Mouse (Mus musculus): ENCODE data around the gene Tex22.

Tex22 gene

DNA sequence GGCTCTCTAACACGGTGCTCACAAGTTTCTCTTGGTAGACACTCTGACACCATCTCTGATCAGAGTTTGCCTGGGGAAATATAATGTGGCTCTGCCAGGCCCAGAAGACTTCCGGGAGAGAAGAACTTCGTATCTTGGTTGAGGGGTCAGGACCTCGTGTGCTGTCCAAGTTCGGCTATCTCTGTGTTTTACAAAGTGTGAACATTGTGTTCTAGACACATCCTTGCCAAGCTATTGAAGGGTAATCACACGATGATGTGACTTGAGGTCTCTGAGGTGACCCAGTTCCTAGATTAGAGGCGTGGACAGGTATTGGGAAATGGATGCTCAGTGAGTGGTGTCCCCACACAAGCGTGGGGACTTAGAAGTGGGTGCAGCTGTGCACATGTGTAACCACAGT is 18.2 kb upstream of the Tex22 start:
- DNase-seq (ENCODE audit: low read depth, low spot score) = no peak

DNA sequence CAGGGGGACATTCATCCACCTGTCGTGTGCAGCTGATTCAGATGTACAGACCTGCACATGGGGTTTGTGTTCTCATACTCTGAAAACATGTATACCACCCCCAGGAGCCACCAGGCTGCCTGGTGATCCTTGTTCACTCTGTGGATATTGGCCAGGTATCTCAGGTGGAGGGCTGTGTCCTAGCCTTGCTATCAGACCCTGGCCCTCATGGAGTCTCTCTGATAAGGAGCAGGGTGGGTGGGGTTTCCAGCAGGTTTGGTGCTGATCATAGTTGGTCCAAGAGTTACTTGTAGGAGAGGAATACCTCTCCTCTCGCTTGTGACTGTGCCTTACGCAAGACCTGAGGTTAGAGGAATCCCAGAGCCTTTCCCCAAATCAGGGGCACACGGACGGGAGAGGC is 14.1 kb upstream of the Tex22 start:
- DNase-seq (ENCODE audit: low read depth, low spot score) = no peak

DNA sequence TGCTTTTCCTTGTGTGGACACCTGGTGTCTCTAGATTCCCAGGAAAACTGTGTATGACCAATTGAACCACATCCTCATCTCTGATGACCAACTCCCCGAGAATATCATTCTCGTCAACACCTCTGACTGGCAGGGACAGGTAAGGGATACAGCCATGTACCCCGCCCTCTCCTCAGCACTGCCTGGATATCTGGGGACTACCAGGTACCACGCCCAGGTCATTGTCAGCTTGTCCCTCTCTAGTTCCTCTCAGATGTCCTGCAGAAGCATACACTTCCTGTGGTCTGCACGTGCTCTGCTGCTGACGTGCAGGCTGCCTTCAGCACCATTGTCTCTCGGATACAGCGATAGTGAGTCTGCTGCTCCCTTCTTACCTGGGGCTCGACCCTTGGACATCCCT is 12.7 kb upstream of the Tex22 start:
- no peak for DNase-seq (ENCODE audit: low read depth, low spot score)

DNA sequence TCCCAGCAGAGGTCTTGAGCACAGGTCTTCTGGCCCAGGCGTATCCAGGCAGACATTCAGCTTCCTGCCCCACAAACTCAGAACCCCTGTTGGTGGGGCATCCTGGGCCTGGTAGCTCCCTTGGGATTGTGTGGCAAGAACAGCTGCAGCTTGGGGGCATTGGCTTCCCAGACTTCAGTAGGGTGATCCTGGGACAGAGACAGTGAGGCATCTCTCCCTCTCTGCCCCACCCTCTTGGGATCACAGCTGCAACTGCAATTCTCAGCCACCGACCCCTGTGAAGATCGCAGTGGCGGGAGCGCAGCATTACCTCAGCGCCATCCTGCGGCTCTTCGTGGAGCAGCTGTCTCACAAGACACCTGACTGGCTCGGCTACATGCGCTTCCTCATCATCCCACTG is 12.1 kb upstream of the Tex22 start:
- no peak for DNase-seq (ENCODE audit: low read depth, low spot score)

DNA sequence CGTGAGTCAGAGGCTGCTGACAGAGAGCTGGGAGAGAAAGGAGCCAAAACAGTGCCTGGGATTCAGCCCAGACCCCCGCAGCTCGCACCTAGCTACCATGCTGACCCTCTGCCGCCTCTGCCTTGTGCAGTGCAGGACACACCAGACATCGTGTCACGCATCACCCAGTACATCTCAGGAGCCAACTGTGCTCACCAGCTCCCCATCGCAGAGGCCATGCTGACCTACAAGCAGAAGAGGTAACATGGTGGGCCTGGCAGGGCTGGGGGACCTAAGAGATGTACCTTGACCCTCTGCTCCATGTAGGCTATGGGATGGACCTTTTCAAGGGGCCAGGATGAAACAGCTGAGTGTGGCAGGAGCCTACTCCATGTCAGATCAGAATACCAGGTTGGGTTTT is 10.6 kb upstream of the Tex22 start:
- DNase-seq (ENCODE audit: low read depth, low spot score) = no peak

DNA sequence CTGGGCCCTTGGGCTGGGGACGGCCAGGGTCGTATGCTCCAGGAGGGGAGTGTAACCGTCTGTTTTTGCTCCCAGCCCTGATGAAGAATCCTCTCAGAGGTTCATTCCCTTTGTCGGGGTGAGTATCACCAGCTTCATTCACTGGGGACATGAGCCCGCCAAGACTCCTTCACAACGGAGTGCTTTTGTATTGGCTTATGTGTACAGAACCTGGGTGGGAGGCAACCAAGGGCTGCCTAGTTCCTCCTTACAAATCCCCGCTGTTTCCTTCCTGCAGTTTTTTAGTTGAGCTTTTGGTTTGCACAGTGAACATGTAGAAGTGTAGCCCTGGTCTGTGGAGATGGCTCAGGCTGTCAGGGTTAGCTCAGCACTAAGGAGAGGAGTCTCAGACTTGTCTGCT is 6.3 kb upstream of the Tex22 start:
- DNase-seq (ENCODE audit: low read depth, low spot score) = no peak

DNA sequence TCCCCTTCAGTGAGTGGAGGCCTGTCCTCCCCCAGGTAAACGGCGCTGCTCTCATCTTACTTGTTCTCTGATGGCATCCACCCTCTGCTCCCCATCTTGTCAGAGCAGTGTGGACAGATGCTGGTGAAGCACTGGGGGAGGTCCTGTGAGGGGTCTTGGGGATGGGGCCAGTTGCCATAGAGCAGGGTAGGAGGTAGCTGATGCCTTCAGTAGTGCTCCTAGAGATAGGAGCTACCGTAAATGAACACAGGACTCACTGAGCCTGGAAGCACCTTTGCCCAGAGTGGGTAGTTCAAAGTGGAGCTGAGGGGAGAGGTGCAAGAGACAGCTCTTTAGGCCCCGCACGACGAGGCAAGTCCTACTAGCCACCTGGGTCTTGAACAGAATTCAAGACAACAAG is 4.9 kb upstream of the Tex22 start:
- DNase-seq (ENCODE audit: low read depth, low spot score) = no peak

DNA sequence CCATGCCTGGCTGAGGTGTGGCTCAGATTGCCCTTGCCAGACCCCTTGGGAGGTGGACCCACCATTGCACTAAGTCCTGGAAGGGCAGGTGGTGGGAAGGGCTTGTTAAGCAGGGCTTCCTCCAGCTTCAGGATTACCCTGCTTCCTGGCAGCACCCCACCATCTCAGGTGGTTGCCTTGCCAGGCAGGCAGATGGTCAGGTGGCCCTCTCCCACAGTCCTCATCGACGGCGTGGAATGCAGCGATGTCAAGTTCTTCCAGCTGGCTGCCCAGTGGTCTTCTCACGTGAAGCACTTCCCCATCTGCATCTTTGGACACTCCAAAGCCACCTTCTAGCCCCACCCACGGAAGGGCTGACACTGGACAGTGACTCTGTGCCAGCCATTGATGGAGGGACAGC is 3.0 kb upstream of the Tex22 start:
- no peak for DNase-seq (ENCODE audit: low read depth, low spot score)

DNA sequence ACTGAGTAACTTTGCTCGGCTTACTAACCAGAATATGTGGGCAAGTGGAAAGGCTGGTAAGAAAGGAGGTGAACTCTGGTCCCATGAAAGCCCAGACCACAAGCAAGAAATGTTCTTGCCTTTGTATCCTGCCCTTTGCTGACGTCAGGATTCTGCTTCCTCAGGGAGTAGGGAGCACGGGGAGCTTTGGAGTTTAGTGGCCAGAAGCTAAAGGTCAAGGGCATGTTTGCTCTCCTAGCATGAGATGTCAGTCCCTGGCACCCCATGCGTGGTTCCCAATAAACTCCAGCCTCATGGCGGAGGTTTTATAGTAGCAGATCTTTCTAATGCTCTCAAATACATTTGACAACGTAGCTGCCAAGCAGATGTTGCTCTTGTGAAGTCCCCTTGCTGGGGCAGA is 2.5 kb upstream of the Tex22 start:
- DNase-seq (ENCODE audit: low read depth, low spot score) = no peak

DNA sequence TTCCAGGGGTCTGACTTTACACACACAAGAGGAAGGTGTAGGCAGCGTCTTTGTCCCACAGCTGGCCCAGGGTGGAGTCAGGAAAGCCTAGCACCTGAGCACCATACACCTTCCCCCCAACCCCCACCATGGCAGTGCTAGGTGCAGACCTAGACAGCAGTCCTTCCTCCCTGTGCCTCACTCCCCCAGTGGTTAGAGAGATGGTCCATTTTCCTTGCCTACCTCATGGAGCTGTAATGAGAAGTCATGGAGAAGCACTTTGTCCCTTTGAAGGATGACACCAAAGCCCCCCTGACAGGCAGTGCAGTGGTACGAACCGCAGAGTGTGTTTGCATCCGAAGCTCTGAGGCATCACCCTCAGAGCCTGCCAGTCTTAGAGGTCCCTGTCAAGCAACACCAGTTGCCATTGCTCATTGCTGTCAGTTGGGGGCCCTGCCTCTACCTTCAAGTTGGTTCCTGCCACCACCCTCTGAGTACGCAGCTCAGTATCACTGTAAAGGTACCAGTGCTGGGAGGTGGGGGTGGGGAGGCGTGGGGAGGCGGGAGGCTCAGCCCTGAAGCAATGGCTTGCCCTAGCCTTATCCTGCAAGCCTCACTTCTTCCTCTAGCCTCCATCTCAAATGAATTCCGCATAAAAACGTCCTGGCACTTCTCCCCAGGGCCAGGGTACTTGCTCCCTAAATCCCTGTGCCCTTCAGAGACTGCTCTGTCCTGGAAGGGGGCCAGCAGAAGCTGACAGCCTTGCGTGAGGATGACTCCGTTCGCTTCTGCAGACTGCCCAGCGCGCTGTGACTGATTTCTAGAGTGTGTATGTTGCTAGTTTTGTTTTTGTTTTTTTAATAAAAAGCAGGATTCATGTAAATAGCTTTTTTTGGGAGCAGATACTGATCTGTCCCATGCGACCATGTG is 628 bp upstream of the Tex22 start:
- DNase-seq (ENCODE audit: low read depth, low spot score) = peak; percentile 39

DNA sequence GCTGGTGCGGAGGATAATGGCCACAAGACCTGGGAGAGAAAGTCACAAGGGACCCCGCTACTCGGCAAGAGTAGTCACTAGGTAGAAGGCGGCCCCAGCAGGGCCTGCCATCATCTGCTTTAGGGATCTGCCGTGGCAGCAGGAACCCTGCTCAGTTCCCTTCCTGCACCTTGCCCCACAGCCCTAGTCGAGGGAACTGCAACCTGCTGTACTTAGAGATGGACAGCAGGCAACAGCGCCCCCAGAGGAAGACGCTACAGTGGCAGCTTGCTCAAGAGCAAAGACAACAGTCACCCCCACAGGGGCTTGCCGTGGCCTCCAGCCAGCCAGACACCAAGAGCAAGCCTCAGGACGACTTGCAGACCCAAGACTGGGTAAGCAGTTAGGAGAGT is 757 bp downstream of the Tex22 start:
- peak; percentile 83 for DNase-seq (ENCODE audit: low read depth, low spot score)

DNA sequence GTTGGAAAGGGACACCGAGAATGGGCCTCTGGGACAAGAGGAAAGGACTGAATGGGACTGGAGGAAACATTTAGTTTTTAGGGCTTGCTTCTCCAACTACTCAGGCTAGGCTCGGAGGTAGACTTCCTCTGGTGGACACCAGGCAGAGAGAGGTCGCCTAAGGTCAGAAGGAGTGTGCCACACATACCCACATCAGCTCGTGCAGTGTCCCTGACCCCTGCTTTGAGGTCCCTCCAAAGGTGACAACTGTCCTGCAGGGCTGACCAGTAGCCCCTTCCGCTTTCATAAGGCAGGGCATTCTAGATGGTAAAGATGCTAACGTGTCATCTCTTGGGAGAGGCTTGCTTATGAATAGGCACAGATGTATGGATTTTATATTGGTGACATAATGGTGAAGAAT is 1.2 kb downstream of the Tex22 start:
- no peak for DNase-seq (ENCODE audit: low read depth, low spot score)

DNA sequence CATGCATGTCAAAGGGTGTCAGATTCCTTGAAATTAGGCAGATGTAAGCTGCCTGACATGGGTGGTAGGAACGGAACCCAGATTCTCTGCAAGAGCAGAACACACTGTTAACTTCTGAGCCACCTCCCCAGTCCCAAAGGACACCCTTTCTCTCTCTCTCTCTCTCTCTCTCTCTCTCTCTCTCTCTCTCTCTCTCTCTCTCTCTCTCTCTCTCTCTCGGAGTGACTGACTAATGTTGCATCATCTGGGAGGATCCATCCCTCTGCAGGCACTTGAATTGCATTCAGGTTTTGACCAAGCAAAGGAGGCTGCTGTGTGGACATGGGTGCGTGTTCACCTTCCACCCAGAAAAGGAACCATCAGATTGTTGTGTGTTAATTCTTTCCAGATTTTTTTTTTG is 13.0 kb downstream of the Tex22 start:
- DNase-seq (ENCODE audit: low read depth, low spot score) = no peak

DNA sequence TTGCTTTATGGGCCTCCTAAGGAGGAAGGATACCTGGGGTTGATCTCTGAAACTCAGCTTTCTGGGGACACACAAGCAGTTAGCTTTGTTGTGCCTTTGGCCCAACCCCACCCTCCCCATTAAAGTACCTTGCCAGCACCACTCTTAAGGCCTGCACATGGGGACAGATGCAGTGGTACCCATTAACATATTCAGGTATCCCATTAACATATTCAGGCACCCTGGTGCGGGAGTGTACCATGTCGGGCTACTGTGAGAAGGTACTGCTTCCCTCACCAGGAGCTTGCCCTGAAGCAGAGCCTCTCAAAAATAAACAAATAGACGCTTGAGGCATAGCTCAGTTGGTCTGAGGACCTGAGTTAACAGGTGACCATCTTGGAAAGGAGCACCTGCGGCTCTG is 13.7 kb downstream of the Tex22 start:
- no peak for DNase-seq (ENCODE audit: low read depth, low spot score)

DNA sequence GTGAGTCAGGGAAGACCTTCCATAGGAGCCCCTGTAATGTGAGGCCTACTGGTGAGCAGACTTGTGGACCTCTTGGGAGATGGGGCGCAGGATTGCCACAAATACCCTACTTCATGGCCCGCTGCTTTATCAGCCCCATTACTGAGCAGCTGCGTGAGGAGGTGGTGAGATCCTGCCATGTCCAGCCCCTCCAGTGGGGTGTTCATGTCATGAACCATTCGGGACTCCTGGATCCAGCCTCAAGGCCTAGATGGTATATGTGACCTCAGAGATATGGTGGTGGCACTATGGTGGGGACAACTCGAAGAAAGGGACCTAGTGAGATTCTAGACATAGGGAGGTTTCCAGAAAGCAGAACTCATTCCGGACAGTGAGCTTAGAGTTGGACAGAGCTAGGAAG is 14.8 kb downstream of the Tex22 start:
- DNase-seq (ENCODE audit: low read depth, low spot score) = no peak

DNA sequence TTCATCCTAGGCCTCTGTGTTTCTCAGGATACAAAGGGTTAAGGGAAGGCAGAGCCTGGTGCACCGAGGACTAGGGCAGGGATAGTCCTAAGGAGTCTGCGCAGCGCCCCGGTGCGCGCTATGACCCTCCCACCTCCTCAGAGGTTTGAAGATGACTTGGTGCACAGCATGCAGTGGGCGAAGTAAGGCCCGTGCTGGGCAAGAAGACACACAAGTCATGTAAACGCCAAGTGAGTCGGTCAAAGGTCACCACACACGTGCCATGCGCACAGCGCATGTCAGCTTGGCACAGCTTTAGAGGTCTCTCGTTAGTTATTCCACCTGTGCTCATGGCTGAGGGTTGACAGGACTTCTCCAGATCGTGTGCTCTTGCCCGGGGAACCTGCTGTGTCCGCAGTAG is 15.8 kb downstream of the Tex22 start:
- no peak for DNase-seq (ENCODE audit: low read depth, low spot score)

DNA sequence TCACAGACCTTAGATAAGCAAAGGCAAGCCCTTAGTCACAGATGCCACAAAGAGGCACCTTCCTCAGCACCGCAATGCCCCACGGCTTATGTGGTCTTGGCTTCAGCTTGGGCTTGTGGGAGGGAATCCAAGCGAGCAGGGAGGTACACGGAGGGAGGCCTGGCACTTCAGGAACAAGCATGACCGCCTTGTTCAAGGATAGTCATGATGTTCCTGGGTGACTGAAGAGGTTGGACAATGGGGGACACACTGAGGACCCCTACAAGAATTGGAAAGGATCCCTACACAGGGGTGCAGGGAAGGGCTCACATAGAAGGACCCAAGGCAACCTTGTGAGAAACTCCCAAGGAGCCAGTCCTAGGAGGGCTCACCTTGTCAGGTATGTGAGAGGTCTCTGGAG is 22.7 kb downstream of the Tex22 start:
- no peak for DNase-seq (ENCODE audit: low read depth, low spot score)

DNA sequence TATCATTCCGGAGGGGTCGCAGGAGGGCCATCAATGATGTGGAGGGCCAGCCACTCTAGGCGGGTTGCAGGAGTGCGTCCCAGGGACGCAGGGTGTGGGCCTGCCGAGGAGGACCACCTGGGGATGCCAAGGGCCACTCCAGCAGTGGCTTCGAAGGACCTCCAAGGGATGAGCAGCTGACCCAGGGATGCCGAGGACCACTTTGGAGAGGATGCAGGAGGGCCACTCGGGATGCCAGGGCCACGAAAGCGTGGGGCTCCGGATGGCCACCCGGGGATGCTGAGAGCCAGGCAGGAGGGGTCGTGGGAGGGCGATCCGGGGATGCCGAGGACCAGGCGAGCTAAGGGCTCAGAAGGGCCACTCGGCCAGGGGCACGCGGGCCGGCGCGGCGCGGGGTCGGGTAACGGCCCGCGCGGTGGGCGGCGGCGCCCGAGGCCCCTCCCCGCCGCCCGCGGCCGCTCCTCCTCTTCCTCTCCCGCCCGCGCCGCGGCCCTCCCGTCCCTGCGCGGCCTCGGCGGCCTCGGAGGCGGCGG is 23.5 kb downstream of the Tex22 start, which contains the start of gene Mta1:
Gene Mta1 (plus strand): TSS at position 530 of the 533 bp plus-strand sequence.
- DNase-seq (ENCODE audit: low read depth, low spot score) = no peak

DNA sequence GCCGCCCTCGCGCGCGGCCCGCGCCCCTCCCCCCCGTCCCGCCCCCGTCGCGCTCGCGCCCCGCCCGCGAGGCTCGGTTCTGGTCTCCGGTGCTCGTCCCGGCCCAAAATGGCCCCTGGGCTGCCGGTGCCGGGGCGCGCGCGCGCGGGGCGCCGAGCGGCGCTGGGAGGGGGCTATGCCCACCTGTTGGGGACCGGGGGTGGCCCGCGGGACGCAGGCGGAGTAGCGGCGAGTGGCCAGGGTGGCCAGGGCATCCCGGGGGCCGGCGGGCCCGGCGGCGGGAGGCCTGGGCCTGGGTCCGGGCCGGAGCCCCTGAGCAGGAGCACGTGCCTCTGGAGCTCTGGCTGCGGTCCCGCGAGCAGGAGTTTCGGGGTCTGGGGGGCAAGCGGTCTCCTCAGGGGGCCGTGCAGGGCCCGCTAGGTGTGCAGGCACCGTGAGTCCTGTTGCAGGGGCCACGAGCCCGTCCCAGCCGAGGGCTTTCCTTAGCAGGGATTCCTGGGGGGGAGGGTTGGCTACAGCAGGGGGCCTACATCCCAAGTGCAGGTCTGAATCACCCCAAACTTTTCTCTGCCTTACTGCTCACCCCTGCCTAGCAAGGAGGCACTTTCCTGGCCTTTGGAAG is 24.3 kb downstream of the Tex22 start:
- DNase-seq (ENCODE audit: low read depth, low spot score) = no peak

DNA sequence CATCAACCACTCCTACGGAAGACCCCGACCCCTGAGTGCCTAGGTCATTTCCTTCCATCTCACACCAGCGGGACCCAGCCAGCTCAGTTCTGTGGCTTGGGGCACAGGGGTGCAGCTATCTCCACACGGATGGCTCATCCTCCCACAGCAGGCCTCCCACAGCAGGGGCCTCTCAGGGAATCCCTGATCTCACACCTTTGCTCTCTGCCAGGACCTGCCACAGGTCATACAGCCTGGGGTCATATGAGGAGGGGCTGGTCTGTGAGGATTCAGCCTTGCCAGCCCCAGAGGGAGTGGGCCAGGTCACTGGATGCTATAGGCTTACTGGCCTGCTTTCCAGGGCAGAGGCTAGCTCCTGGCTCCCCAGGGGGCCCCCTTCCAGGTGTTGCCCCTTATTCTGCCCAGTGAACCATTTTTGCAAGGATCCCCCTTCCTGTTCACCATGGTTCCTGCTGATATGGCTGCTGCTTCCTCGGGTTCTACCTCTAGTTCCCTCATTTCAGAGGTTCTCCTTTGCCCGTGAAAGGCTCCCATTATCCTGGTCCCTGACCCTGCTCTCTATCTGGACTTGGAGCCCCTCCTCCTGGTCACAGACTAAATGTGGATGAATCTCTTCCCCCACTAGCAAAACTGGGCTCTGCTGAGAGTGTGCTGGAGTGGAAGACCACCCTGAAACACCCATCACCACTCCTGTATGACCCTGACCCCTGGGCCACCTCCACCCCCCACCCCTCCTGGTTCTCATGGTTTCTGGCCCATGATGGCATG is 25.4 kb downstream of the Tex22 start:
- DNase-seq (ENCODE audit: low read depth, low spot score) = no peak

DNA sequence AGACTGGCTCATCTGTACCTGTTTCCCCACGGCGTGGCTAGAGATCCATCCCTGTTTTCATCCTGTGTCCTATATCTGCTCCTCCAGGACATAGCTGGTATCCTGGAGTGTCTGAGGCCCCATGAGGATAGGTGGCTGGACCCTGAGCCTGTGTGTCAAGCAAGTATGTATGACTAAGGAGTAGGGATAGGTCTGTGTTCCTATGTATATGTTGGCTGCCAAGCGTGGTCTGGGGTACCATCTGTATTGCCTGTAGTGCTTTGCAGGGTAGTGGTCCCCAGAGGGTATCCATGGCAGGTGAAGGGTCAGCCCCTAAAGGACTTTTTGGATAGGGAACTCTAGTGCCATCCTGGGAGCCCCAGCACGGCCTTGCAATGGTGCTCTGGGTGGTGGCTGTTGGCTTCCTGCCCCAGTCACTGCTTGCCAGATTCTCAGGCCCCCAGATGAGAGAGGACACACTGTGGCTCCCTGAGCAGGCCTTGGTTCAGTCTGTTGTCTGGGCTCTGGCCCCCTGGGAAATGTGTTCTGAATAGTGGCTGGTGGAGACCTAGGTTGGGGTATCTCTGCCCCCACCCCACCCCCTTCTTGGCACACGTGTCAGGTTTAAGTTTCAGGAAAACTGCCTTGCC is 26.3 kb downstream of the Tex22 start:
- no peak for DNase-seq (ENCODE audit: low read depth, low spot score)

All from skeletal muscle tissue, adult 2 months (tissue).